Mouse (Mus musculus) brain, embryonic 14.5 days (tissue): ENCODE results near the gene Oprl1. TPM values are rescaled to one million over a fixed set of nuclear protein-coding genes. Genes with fewer than 3 reads are reported as not detected.
A peak's percentile ranks its signal among the peaks of the same experiment; 100 is the strongest.

ENCODE experiments used
- DNase-seq: peaks from one replicate; pipeline ENCODE4 v3.0.0-alpha.2; 2011; ENCODE audit warnings: low read depth
- CTCF ChIP-seq: fragments of 200-500 bp; IDR thresholded peaks from 2 replicates; pipeline ENCODE4 v1.5.1; 2012; ENCODE audit warnings: inconsistent platforms, mild to moderate bottlenecking, moderate library complexity, borderline replicate concordance; ENCODE audit not compliant: insufficient read depth, insufficient read length; ENCODE audit errors: extremely low read depth
- POLR2A ChIP-seq: fragments of 200-500 bp; IDR thresholded peaks from 2 replicates; pipeline ENCODE4 v1.6.1; 2012; ENCODE audit warnings: mild to moderate bottlenecking, inconsistent platforms, borderline replicate concordance; ENCODE audit not compliant: poor library complexity, insufficient read depth, insufficient read length, severe bottlenecking; ENCODE audit errors: extremely low read depth
- polyA plus RNA-seq: library from polyadenylated mRNA; depleted of rRNA; stranded (reverse); fragments of >200 nt; gene quantifications from 2 replicates; pipeline ENCODE4 v1.2.3, GENCODE M21; 2012

Gene Oprl1
- polyA plus RNA-seq, 1 experiment: 102 TPM

DNA sequence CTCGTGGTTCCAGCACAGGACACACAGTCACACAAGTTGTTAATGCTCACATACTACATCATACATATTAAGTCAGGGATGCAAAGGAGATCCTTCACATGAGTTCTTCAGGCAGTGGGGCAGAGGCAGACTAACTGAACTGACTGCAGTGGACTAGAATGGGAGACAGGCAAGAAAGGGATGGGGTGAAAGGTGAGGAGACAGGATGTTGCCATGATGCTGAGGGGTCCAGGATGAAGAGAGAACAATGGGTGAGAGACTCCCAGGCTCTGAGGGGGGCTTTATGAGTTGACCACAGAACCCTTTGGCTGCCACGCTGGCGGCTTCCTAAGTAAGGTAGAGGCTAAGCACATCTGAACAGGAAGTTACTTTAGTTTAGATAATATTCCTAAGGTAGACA lies 20.2 kb upstream of the Oprl1 start:
- DNase-seq: no peak
- TF ChIP-seq CTCF (no peak), POLR2A (no peak)

DNA sequence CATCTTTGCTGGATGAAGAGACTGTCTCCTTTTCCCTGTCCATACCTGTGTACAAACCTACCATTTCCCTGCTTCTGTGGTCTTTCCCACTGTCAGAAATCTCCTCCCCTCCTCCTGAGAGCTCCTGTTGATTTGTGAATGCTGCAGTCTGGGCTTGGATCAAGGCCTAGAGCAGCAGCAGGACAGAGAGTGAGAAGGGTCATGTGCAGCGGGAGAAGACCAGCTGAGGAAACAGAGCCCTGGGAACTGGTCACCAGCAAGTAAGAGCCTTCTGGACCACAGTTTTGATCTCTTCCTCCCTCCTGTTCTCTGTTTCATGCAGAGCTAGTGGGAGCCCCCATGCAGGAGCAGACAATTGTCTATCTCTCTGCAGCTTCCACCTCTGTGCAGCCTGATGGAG lies 19.0 kb upstream of the Oprl1 start:
- DNase-seq: no peak
- TF ChIP-seq POLR2A (no peak), CTCF (no peak)

- DNase-seq: no peak
- TF ChIP-seq CTCF: no peak
- TF ChIP-seq POLR2A: no peak
Observed at GRCm38 (mm10) chr2:181696801-181697420, 17.9 kb upstream of the Oprl1 start.

- DNase-seq: no peak
- no peak for TF ChIP-seq CTCF
- no peak for TF ChIP-seq POLR2A
Observed at GRCm38 (mm10) chr2:181698241-181698640, 16.6 kb upstream of the Oprl1 start, which contains the start of gene Lkaaear1. Gene Lkaaear1 (minus strand): TSS chr2:181698442.

DNA sequence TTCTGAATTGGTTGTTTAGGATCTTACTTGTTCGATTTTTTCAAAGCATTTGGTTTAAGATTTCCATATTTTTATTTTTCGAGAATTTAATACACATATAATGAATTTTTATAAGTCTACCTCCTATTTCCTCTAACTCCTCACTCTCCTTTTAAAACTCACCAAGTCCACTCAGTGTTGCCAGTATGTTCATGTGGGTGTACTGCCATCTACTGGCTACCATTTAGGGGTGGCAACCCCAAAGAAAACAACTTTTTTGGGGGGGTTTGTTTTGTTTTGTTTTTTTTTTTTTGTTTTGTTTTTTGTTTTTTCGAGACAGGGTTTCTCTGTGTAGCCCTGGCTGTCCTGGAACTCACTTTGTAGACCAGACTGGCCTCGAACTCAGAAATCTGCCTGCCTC lies 8.1 kb upstream of the Oprl1 start:
- peak; percentile 43 for DNase-seq
- TF ChIP-seq CTCF (peak; percentile 48; the same call in 1 of the 2 replicates), POLR2A (no peak)

DNA sequence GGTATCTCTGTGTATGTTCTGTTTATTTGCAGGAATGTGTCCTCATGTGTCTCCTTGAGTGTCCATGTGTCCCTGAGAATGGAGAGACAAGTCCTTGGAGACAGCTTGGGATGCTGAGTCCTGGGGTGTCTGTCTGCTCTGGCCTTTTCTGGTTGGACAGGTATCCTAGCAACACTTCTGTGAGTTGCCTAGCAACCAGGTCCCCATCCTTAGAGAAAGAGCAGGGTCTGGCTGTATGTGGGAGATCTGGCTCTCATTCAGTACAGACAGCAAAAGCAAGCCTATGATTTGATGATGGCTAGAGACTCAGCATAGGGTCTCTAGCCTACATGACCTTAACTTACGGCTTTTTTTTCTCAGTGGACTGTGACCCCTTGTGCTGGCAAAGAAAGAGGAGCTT lies 1.1 kb upstream of the Oprl1 start:
- TF ChIP-seq CTCF (no peak), POLR2A (no peak)
- peak; percentile 92 for DNase-seq

DNA sequence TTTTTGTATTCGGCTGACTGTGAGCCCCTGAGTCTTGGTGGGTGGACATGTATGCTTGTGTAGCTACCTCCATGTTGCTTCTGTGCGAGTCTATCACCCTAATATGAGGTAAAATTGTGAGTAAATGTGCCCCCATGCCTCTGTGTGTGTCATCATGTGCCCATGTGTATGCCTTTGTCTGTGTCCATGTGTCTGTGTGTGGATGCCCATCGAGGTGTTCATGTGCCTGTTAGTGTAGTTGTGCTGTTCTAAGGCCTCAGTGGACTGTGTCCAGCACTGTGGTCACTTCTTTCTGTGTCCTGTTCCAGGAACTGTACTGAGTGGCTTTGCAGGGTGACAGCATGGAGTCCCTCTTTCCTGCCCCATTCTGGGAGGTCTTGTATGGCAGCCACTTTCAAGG lies 566 bp downstream of the Oprl1 start:
- no peak for DNase-seq
- no peak for TF ChIP-seq CTCF
- TF ChIP-seq POLR2A: no peak

- TF ChIP-seq POLR2A: no peak
- TF ChIP-seq CTCF: no peak
- DNase-seq: peak; percentile 23
Observed at GRCm38 (mm10) chr2:181716991-181717390, 2.2 kb downstream of the Oprl1 start.

- TF ChIP-seq CTCF (no peak), POLR2A (no peak)
- no peak for DNase-seq
Observed at GRCm38 (mm10) chr2:181720061-181720460, 5.2 kb downstream of the Oprl1 start.

DNA sequence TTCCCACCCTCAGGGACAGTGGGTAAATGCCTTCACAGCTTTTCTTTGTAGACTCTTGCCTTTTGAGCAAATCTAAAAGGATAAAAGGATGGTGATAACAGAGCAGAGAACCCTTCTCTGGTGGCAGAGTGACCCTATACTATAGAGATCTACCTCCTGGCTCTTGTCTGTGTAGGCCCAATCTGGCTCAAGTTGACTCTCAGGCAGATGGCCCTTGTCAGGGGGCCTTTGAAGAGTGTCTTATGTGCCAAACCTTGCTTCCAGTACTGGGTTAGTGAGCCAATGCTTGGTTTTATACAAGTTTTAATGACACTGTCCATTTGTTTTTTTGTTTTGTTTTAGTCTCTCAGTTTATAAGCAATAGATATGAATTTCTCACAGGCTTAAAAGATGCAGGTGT lies 6.4 kb downstream of the Oprl1 start:
- TF ChIP-seq CTCF (no peak), POLR2A (no peak)
- DNase-seq: no peak

- TF ChIP-seq POLR2A (no peak), CTCF (peak; percentile 84)
- peak; percentile 81 for DNase-seq
Observed at GRCm38 (mm10) chr2:181722213-181722612, 7.4 kb downstream of the Oprl1 start.

- TF ChIP-seq POLR2A (no peak), CTCF (no peak)
- DNase-seq: peak; percentile 71
Observed at GRCm38 (mm10) chr2:181727659-181728262, 12.9 kb downstream of the Oprl1 start.

DNA sequence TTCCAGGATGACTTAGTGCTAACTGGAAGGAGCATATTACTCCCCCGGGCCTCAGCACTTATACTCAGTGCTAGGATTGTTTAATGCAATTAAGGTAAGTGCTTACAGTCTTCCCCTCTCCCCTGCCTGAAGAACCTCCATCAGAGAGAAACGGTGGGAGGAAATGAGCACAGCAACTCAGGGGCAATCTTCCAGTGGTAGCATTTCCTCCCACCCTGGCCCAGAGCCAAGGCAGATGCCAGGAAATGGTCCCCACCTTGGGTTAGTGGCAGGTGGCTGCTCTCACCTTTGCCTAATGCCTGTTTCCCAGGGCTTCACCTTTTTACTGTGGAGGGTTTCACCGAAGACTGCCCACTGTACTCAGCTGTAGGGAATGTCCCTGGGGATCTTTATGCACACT lies 15.2 kb downstream of the Oprl1 start:
- no peak for TF ChIP-seq POLR2A
- TF ChIP-seq CTCF: no peak
- no peak for DNase-seq

- TF ChIP-seq CTCF (no peak), POLR2A (no peak)
- no peak for DNase-seq
Observed at GRCm38 (mm10) chr2:181752626-181753025, 37.8 kb downstream of the Oprl1 start.
